Mouse (Mus musculus) right cerebral cortex, postnatal 36 days (tissue): ENCODE data around the gene Zfand3.

Source experiments
- DNase-seq, 2 experiments: peaks; one replicate each; pipeline ENCODE4 v3.0.0; 2022; ENCODE audit warnings: low spot score in 2 of 2, mixed read lengths in 1 of 2

The Zfand3 gene

DNA sequence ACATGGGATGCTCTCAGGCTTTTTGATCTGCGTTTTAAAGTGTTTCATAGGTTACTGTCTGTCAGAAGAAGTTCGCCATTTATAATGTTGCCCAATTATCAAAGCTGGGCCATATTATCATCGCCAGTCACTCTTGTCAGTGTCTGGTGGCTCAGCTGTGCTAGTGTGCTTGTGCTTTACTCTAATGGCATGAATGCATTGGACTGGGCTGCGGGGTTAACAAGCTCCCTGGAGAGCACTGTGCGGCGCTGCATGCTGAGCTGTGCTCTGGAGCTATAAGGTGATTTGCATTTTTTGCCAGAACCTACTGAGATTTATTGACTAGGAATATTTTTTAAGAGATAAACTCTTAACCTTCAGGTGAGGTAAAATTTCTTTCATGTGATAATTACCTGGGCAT, 145.4 kb downstream of the Zfand3 start:
- no peak for DNase-seq

GRCm38 (mm10) chr17:30154144-30154543, 149.6 kb downstream of the Zfand3 start:
- no peak for DNase-seq

GRCm38 (mm10) chr17:30154861-30155260, 150.3 kb downstream of the Zfand3 start:
- no peak for DNase-seq

- no peak for DNase-seq
Measured at GRCm38 (mm10) chr17:30155411-30155925, 150.9 kb downstream of the Zfand3 start.

GRCm38 (mm10) chr17:30158419-30159108, 154.0 kb downstream of the Zfand3 start:
- DNase-seq = no peak

DNA sequence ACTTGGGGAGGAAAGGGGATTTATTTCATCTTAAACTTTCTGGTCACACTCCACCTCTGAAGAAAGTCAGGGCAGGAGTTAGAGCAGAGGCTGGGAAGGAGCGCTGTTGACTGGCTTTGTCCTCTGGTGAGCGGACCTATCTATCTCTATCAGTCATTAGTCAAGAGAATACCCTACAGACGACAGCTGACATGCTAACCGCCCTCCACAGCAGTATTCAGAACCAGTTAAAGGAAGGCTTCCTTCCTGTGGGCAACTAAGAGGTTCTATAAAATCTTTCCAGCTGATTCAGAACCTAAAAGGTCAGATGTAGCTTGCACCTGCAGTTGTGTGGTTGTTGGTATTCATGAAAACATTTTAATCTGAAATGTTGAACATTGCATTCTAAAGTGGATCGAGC, 154.8 kb downstream of the Zfand3 start:
- no peak for DNase-seq

GRCm38 (mm10) chr17:30160823-30161432, 156.4 kb downstream of the Zfand3 start:
- DNase-seq = no peak

DNA sequence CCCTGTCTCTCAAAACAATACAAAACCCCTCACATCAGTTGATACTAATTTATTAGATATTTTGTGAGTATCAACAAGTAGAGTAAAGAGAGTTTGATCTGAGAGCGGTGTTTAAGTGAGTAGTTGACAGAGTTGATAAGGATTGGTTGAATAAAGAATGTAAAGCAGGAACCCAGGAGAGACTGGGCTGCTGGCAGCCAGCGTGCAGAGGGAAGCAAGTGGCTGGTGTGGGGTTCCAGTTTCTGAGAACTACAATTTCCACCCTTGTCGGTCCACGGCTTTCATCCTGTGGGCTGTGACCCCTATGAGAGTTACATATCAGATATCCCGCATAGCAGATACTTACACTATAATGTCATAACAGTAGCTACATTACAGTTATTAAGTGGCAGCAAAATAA, 158.4 kb downstream of the Zfand3 start:
- DNase-seq = no peak

DNA sequence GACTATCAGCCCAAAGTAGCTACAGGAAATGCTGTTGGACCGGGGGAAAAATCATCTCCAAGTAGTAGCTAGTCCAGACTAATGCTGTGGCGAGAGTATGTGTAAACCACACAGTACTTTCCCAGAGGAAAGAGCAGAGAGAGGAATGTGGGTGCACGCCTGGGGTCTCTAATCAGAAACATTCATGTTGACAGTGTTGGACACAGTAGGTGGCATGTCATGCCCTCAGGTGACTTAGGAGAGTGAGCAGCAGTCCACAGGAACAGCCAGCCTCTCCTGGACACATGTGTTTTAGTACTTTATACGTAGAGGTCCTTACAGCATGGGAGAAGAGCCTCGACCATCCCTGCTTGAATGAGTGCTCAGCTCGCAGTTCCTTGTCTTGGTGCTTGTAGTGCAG, 159.3 kb downstream of the Zfand3 start:
- DNase-seq = no peak

DNA sequence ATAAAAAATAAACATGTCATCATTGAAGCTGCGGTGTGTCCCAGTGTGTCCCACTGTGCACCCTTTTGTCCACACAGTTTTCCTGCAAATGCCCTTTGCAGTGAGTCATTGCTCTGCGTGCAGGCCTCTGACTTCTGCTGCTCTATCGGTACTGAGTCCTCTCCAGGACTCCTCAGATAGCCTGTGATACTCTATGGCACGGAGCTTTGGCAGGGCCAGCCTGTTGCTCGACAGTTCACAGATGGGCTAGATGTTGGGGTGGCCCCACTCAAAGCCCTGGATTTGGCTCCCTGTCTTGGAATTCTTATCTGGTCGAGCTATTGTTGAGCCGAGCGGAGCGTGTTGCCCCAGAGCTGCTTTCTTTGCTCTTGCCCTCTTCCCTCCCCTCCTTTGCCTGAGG, 160.3 kb downstream of the Zfand3 start:
- no peak for DNase-seq

DNA sequence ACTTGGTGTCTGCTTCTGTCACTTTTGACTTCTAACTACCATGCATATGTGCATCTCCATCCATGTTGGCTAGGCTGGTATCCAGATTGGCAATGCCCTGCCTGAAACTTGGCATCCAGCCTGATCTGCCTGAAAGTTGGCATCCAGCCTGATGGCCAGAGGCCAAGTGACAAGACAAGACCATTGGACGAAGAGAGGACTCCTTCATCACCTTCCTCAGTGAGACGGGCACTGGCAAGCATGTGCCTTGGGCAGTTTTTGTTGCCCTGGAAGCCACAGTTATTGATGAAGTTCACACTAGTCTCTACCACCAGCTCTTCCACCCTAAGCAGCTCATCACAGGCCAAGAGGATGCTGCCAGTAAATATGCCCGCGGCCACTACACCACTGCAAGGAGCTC, 172.9 kb downstream of the Zfand3 start:
- no peak for DNase-seq

- DNase-seq = no peak
Measured at GRCm38 (mm10) chr17:30178402-30178801, 173.9 kb downstream of the Zfand3 start.

- no peak for DNase-seq
Measured at GRCm38 (mm10) chr17:30180197-30180596, 175.7 kb downstream of the Zfand3 start.

DNA sequence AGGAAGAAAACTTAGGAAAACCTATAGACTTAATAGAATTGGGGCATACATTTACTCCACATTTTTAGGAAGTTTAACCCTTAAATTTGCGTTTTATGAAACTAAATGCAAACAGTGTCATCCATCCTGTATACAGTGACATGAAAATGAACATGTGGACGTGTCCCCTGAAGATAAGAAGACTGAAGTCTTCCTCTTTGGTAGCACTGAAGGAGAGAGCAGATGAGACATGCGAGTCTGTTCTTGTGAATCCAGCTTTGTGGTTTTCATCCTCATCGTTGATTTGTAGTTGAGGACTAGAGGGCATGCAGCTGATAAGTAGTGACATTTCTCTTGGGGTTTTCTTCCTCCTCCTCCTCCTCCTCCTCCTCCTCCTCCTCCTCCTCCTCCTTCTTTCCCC, 177.0 kb downstream of the Zfand3 start:
- DNase-seq = no peak

- no peak for DNase-seq
Measured at GRCm38 (mm10) chr17:30182063-30182462, 177.5 kb downstream of the Zfand3 start.

- DNase-seq = peak in 1 of 2 experiments; percentile 0
Measured at GRCm38 (mm10) chr17:30183561-30183960, 179.0 kb downstream of the Zfand3 start.

DNA sequence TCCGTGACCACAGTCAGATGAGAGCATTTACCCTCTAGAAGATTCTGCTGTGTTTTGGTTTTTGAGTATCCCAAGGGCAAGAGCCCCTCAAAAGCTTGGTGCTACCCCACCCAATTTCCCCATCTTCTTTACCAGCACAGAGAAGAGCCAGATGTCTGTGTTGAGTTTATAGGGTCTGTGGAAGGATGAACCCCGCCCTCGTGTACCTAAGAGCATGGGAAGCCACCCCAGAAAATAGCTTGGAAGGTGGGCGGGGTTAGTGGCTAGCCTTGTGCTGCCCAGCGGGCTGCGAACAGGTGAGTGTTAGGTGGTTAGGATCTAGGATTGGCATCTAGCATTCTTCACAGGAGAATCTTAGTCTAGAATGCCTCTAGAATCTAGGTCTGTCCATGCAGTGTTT, 182.6 kb downstream of the Zfand3 start:
- peak in 1 of 2 experiments; percentile 0 for DNase-seq

- peak in 1 of 2 experiments; percentile 1 for DNase-seq
Measured at GRCm38 (mm10) chr17:30187581-30187980, 183.0 kb downstream of the Zfand3 start.

- peak in 1 of 2 experiments; percentile 36 for DNase-seq
Measured at GRCm38 (mm10) chr17:30188031-30188981, 183.8 kb downstream of the Zfand3 start.

GRCm38 (mm10) chr17:30191097-30191640, 186.6 kb downstream of the Zfand3 start:
- DNase-seq = peak in 1 of 2 experiments; percentile 0

- peak in 1 of 2 experiments; percentile 34 for DNase-seq
Measured at GRCm38 (mm10) chr17:30192416-30193005, 188.0 kb downstream of the Zfand3 start.
